Mouse (Mus musculus) liver, embryonic 15.5 days (tissue): ENCODE results near the gene Psenen. TPM values are rescaled to one million over a fixed set of nuclear protein-coding genes. Genes with fewer than 3 reads are reported as not detected.
A peak's percentile ranks its signal among the peaks of the same experiment; 100 is the strongest.

Source experiments
- ATAC-seq: fragments of 200-750 bp; cut with Nextera tagmentation; 2 replicates; pipeline ENCODE4 v1.8.0; 2017; ENCODE audit warnings: moderate number of reproducible peaks, mild to moderate bottlenecking, moderate library complexity; ENCODE audit not compliant: insufficient read depth
- H3K27ac ChIP-seq: fragments of 300-500 bp; sonication (generic); replicated peaks from 2 replicates; pipeline ENCODE4 v1.5.1; 2015; ENCODE audit warnings: mild to moderate bottlenecking, inconsistent platforms
- H3K27me3 ChIP-seq: fragments of 300-500 bp; sonication (generic); 2 replicates; pipeline ENCODE4 v1.6.1; 2015; ENCODE audit warnings: mild to moderate bottlenecking, inconsistent platforms
- H3K36me3 ChIP-seq: fragments of 300-500 bp; sonication (generic); replicated peaks from 2 replicates; pipeline ENCODE4 v1.6.1; 2015; ENCODE audit warnings: moderate library complexity, mild to moderate bottlenecking, inconsistent platforms
- H3K4me1 ChIP-seq: fragments of 300-500 bp; sonication (generic); replicated peaks from 2 replicates; pipeline ENCODE4 v1.6.1; 2015; ENCODE audit warnings: inconsistent platforms
- H3K4me2 ChIP-seq: fragments of 300-500 bp; sonication (generic); 2 replicates; pipeline ENCODE4 v1.6.1; 2015; ENCODE audit warnings: moderate library complexity, mild to moderate bottlenecking, inconsistent platforms
- H3K4me3 ChIP-seq: fragments of 300-500 bp; sonication (generic); replicated peaks from 2 replicates; pipeline ENCODE4 v1.5.1; 2015; ENCODE audit warnings: mild to moderate bottlenecking, inconsistent platforms
- H3K9ac ChIP-seq: fragments of 300-500 bp; sonication (generic); 2 replicates; pipeline ENCODE4 v1.6.1; 2015; ENCODE audit warnings: moderate library complexity, mild to moderate bottlenecking, inconsistent platforms
- H3K9me3 ChIP-seq: fragments of 300-500 bp; sonication (generic); replicated peaks from 2 replicates; pipeline ENCODE4 v1.6.1; 2016; ENCODE audit warnings: inconsistent platforms
- WGBS: fragments of 180-500 bp; shearing (Covaris S2); methylation state at CpG from one replicate; pipeline ENCODE4 v1.1.7; 2015; ENCODE audit warnings: mixed read lengths; ENCODE audit not compliant: insufficient replicate concordance; 5-methylcytosine and 5-hydroxymethylcytosine counted together
- microRNA-seq: library from miRNA; unstranded; fragments of <30 nt; microRNA quantifications from one replicate; pipeline ENCODE4, GENCODE M21; 2016
- polyA plus RNA-seq: library from polyadenylated mRNA; unstranded; fragments of >200 nt; fragmentation: Nextera tagmentation; extraction: Ambion mirVana; gene quantifications from 2 replicates; pipeline ENCODE4 v1.2.1, GENCODE M21; 2015

The Psenen gene
- polyA plus RNA-seq, 1 experiment from 2014 or later, result 65.5 TPM

GRCm38 (mm10) chr7:30526981-30527380 lies 36.4 kb downstream of the Psenen start:
- H3K9ac ChIP-seq, result no peak overlapping the region
- H3K4me1 ChIP-seq, result peaks cover 4% of the 10 kb centered on the region; the same call in 1 of the 2 replicates
- no peak for ATAC-seq
- no peak overlapping the region for H3K4me2 ChIP-seq
- H3K27me3 ChIP-seq, result no peaks in the 10 kb centered on the region
- no peaks in the 10 kb centered on the region for H3K9me3 ChIP-seq
- no peak overlapping the region for H3K27ac ChIP-seq
- 76% methylated on average over 14 of the region's 14 CpGs for WGBS
- H3K36me3 ChIP-seq, result peaks cover 65% of the 10 kb centered on the region
- no peak overlapping the region for H3K4me3 ChIP-seq

GRCm38 (mm10) chr7:30526399-30526798 lies 37.0 kb downstream of the Psenen start:
- Histone ChIP-seq H3K27me3 (no peaks in the 10 kb centered on the region), H3K27ac (no peak overlapping the region), H3K4me1 (no peaks in the 10 kb centered on the region), H3K4me3 (no peak overlapping the region), H3K9me3 (no peaks in the 10 kb centered on the region), H3K9ac (no peak overlapping the region), H3K4me2 (no peak overlapping the region), H3K36me3 (peaks cover 61% of the 10 kb centered on the region)
- ATAC-seq, result no peak
- 67% methylated on average over 17 of the region's 17 CpGs for whole genome bisulfite sequencing

GRCm38 (mm10) chr7:30525954-30526353 lies 37.5 kb downstream of the Psenen start:
- Histone ChIP-seq H3K27ac (no peak overlapping the region), H3K4me1 (no peaks in the 10 kb centered on the region), H3K9ac (no peak overlapping the region), H3K4me3 (no peak overlapping the region), H3K4me2 (no peak overlapping the region), H3K27me3 (no peaks in the 10 kb centered on the region), H3K9me3 (no peaks in the 10 kb centered on the region), H3K36me3 (peaks cover 61% of the 10 kb centered on the region)
- WGBS, result 56% methylated on average over 10 of the region's 10 CpGs
- ATAC-seq, result no peak

GRCm38 (mm10) chr7:30524487-30524886 lies 38.9 kb downstream of the Psenen start:
- Histone ChIP-seq H3K36me3 (peaks cover 48% of the 10 kb centered on the region), H3K27me3 (no peaks in the 10 kb centered on the region), H3K4me1 (no peaks in the 10 kb centered on the region), H3K4me3 (no peak overlapping the region), H3K27ac (no peak overlapping the region), H3K9ac (no peak overlapping the region), H3K4me2 (no peak overlapping the region), H3K9me3 (no peaks in the 10 kb centered on the region)
- ATAC-seq, result no peak
- 74% methylated on average over 6 of the region's 6 CpGs for whole genome bisulfite sequencing

GRCm38 (mm10) chr7:30522871-30523270 lies 40.6 kb downstream of the Psenen start:
- ATAC-seq, result no peak
- H3K9ac ChIP-seq, result no peak overlapping the region
- no peaks in the 10 kb centered on the region for H3K9me3 ChIP-seq
- WGBS, result 78% methylated on average over 10 of the region's 10 CpGs
- no peaks in the 10 kb centered on the region for H3K27me3 ChIP-seq
- no peaks in the 10 kb centered on the region for H3K4me1 ChIP-seq
- no peak overlapping the region for H3K4me2 ChIP-seq
- no peak overlapping the region for H3K4me3 ChIP-seq
- peaks cover 32% of the 10 kb centered on the region for H3K36me3 ChIP-seq
- H3K27ac ChIP-seq, result no peak overlapping the region

GRCm38 (mm10) chr7:30520856-30521255 lies 42.6 kb downstream of the Psenen start:
- Histone ChIP-seq H3K4me3 (no peak overlapping the region), H3K9me3 (no peaks in the 10 kb centered on the region), H3K36me3 (peaks cover 15% of the 10 kb centered on the region; the same call in 1 of the 2 replicates), H3K4me1 (no peaks in the 10 kb centered on the region), H3K4me2 (no peak overlapping the region), H3K9ac (no peak overlapping the region), H3K27ac (no peak overlapping the region), H3K27me3 (no peaks in the 10 kb centered on the region)
- WGBS, result 70% methylated on average over 5 of the region's 5 CpGs
- ATAC-seq, result no peak

- Histone ChIP-seq H3K9me3 (no peaks in the 10 kb centered on the region), H3K9ac (no peak overlapping the region), H3K4me1 (no peaks in the 10 kb centered on the region), H3K27ac (no peak overlapping the region), H3K4me2 (no peak overlapping the region), H3K4me3 (no peak overlapping the region), H3K27me3 (no peaks in the 10 kb centered on the region), H3K36me3 (peaks cover 11% of the 10 kb centered on the region; the same call in 1 of the 2 replicates)
- ATAC-seq, result no peak
- WGBS, result 62% methylated on average over 4 of the region's 4 CpGs
Measured at GRCm38 (mm10) chr7:30520396-30520795, 43.0 kb downstream of the Psenen start.

- no peak overlapping the region for H3K9ac ChIP-seq
- no peak overlapping the region for H3K4me3 ChIP-seq
- H3K9me3 ChIP-seq, result no peaks in the 10 kb centered on the region
- no peaks in the 10 kb centered on the region for H3K27me3 ChIP-seq
- no peak overlapping the region for H3K4me2 ChIP-seq
- H3K36me3 ChIP-seq, result no peaks in the 10 kb centered on the region
- 39% methylated on average over 8 of the region's 8 CpGs for WGBS
- H3K4me1 ChIP-seq, result no peaks in the 10 kb centered on the region
- H3K27ac ChIP-seq, result no peak overlapping the region
- no peak for ATAC-seq
Measured at GRCm38 (mm10) chr7:30518325-30518724, 45.1 kb downstream of the Psenen start.

GRCm38 (mm10) chr7:30515003-30515760 lies 48.2 kb downstream of the Psenen start:
- Histone ChIP-seq H3K4me3 (no peak overlapping the region), H3K4me2 (no peak overlapping the region), H3K9ac (no peak overlapping the region), H3K9me3 (no peaks in the 10 kb centered on the region), H3K4me1 (no peaks in the 10 kb centered on the region), H3K36me3 (no peaks in the 10 kb centered on the region), H3K27me3 (no peaks in the 10 kb centered on the region), H3K27ac (no peak overlapping the region)
- 54% methylated on average over 24 of the region's 24 CpGs for WGBS
- ATAC-seq, result peak; percentile 16; the same call in 1 of the 2 replicates

Small RNA genes within 50 kb of the gene (microRNA-seq; reads per million reads assigned to microRNA genes)
- 3.8 reads per million, percentile 11 among the genes with 10 or more reads in this experiment for gene Gm38670
- gene Mir3569, result not detected

Other genes with a start within 250 kb of the Psenen start
- 15.7 and 20.2 TPM in 2 replicates for gene Syne4, start 248.8 kb downstream of the Psenen start, polyA plus RNA-seq
- 1.4 and 2.0 TPM in 2 replicates for gene E130208F15Rik, start 241.9 kb downstream of the Psenen start, polyA plus RNA-seq
- gene Sdhaf1, start 239.7 kb downstream of the Psenen start, polyA plus RNA-seq, result 4.3 and 5.1 TPM in 2 replicates
- 1.9 and 2.0 TPM in 2 replicates for gene Lrfn3, start 200.9 kb downstream of the Psenen start, polyA plus RNA-seq
- 146 and 160 TPM in 2 replicates for gene Tyrobp, start 149.9 kb downstream of the Psenen start, polyA plus RNA-seq
- gene Hcst, start 143.8 kb downstream of the Psenen start, polyA plus RNA-seq, result 6.7 and 7.0 TPM in 2 replicates
- gene Nfkbid, start 141.9 kb downstream of the Psenen start, polyA plus RNA-seq, result 1.6 and 1.8 TPM in 2 replicates
- 5.3 and 6.2 TPM in 2 replicates for gene Aplp1, start 118.1 kb downstream of the Psenen start, polyA plus RNA-seq
- gene Kirrel2, start 105.9 kb downstream of the Psenen start, polyA plus RNA-seq, result 0.03 and 0.37 TPM in 2 replicates
- 0.10 TPM in 1 of 2 replicates, not detected in the other for gene Nphs1, start 105.3 kb downstream of the Psenen start, polyA plus RNA-seq
- 57.8 and 78.4 TPM in 2 replicates for gene Prodh2, start 70.0 kb downstream of the Psenen start, polyA plus RNA-seq
- 2.6 and 3.0 TPM in 2 replicates for gene Arhgap33, start 28.6 kb downstream of the Psenen start, polyA plus RNA-seq
- 4.9 and 5.3 TPM in 2 replicates for gene Hspb6, start 11.4 kb downstream of the Psenen start, polyA plus RNA-seq
- 2.0 and 2.7 TPM in 2 replicates for gene Proser3, start 11.3 kb downstream of the Psenen start, polyA plus RNA-seq
- gene Lin37, start 3.8 kb downstream of the Psenen start, polyA plus RNA-seq, result 23.4 and 26.1 TPM in 2 replicates
- 32.4 and 35.4 TPM in 2 replicates for gene U2af1l4, start 326 bp downstream of the Psenen start, polyA plus RNA-seq
- 3.4 and 4.1 TPM in 2 replicates for gene Gm49396, start 283 bp downstream of the Psenen start, polyA plus RNA-seq
- 2.3 and 2.8 TPM in 2 replicates for gene Igflr1, start 1.8 kb upstream of the Psenen start, polyA plus RNA-seq
- gene Kmt2b, start 25.1 kb upstream of the Psenen start, polyA plus RNA-seq, result 2.4 and 2.9 TPM in 2 replicates
- 0.17 and 0.22 TPM in 2 replicates for gene Zbtb32, start 35.3 kb upstream of the Psenen start, polyA plus RNA-seq
- 0.06 TPM in 1 of 2 replicates, not detected in the other for gene Upk1a, start 49.2 kb upstream of the Psenen start, polyA plus RNA-seq
- gene Cox6b1, start 62.5 kb upstream of the Psenen start, polyA plus RNA-seq, result 514 and 565 TPM in 2 replicates
- not detected in 2 replicates for gene Etv2, start 72.2 kb upstream of the Psenen start, polyA plus RNA-seq
- 49.4 and 54.0 TPM in 2 replicates for gene Rbm42, start 86.7 kb upstream of the Psenen start, polyA plus RNA-seq
- gene Haus5, start 101.4 kb upstream of the Psenen start, polyA plus RNA-seq, result 31.5 and 36.9 TPM in 2 replicates
- not detected in 2 replicates for gene Pmis2, start 108.0 kb upstream of the Psenen start, polyA plus RNA-seq
- 0.48 and 0.99 TPM in 2 replicates for gene 2200002J24Rik, start 135.3 kb upstream of the Psenen start, polyA plus RNA-seq
- 1.7 and 2.9 TPM in 2 replicates for gene Atp4a, start 148.6 kb upstream of the Psenen start, polyA plus RNA-seq
- 97.4 and 105 TPM in 2 replicates for gene Tmem147, start 165.9 kb upstream of the Psenen start, polyA plus RNA-seq
- gene Gapdhs, start 180.1 kb upstream of the Psenen start, polyA plus RNA-seq, result not detected in 2 replicates
- 0.12 and 0.61 TPM in 2 replicates for gene Sbsn, start 187.8 kb upstream of the Psenen start, polyA plus RNA-seq
- 0.32 and 0.99 TPM in 2 replicates for gene Dmkn, start 200.1 kb upstream of the Psenen start, polyA plus RNA-seq
- gene Krtdap, start 224.3 kb upstream of the Psenen start, polyA plus RNA-seq, result 0.21 and 2.5 TPM in 2 replicates